Mouse (Mus musculus) layer of hippocampus, postnatal 25 days (tissue): ENCODE results near the gene Mccc2. TPM values are rescaled to one million over a fixed set of nuclear protein-coding genes. Genes with fewer than 3 reads are reported as not detected.

ENCODE experiments used
- DNase-seq, 2 experiments: peaks; one replicate each; pipeline ENCODE4 v3.0.0; 2022; ENCODE audit warnings: mixed read lengths in 2 of 2, low spot score in 1 of 2; ENCODE audit errors: extremely low spot score in 1 of 2
- total RNA-seq, 2 experiments: library from RNA; stranded (reverse); gene quantifications; 2 replicates each; pipeline ENCODE4 v1.2.3; 2021

The Mccc2 gene
- total RNA-seq, 2 experiments from 2014 or later: 27.3 to 34.0 TPM

DNA sequence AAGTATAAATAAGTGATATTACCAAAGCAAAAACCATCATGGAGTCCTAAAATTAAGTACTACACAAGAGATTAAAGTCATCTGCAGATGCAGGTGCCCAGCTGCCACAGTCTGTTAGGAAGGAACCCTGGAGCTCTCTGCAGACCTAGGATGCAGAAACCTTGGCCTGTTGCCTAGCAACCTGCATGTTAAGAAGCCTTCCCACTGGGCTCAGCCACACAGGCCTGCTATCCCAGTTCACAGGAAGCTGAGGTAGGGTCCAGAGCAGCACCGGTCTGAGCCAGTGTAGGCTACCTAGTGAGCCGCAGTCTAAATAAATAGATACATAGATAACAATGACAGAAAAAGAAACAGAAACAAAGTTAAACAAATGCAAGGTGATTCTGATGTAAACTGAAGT, 74.8 kb downstream of the Mccc2 start:
- DNase-seq: no peak

DNA sequence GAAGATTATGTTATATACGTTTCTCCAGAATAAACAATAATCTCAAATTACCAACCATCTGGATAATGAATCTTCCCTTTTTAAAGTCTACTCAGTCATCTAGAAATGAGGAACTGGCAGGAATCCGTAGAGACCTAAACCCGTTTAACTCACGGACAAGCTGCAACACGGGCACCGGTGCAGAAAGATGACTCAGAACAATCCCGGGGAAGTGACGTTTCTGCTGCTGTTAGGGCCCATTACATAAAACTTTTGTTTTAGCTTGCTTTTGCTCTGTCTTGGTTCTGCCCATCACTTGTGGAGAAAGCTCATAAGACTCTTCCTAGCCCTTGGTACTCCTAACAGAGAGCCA, 76.1 kb downstream of the Mccc2 start:
- DNase-seq: no peak

DNA sequence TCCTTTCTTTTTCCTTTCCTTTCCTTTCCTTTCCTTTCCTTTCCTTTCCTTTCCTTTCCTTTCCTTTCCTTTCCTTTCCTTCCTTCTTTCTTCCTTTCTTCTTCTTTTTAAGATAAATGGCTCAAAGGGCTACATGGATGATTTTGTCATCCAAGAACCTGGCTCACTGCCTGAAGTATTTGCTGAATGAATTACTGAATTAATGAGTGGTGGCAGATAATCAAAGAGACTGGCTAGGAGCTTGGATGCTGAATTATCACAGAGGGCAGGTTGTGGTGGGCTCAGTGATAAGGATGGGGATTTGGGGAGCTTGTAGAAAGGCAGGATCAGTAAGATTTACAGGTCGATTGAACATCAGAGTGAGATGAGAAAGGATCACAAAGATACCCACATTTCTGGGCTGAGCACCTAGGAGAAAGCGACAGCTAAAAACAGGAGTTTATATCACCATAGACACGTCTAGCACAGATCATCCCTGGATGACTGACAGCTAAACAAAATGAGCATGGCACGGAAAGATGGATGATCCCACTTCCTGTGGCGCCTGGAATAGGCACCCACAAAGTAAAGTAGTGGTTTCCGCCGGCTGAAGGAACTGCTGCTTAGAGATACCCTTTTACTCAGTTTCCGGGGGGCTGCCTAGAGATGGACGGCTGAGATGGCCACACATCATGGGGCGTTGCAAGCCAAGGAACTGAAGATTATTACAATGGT, 76.7 kb downstream of the Mccc2 start:
- no peak for DNase-seq

DNA sequence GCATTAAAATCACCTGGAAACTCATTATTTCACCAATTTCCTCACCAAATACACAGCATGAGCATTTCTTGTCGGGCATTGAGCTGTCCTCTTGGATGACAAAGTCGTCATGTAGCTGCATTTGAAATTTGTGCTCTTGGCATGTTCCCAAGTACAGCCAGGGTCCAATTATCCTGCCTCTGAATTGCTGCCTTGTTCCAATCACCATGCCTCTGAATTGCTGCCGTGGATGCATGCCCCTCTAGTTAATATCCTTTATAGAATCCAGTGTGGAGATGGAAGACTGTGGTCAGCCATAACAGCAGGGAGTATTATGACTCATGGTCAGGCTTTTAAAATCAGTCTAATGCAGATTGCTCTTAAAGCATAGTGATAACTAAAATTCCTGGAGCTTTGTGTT, 77.7 kb downstream of the Mccc2 start:
- DNase-seq: no peak

DNA sequence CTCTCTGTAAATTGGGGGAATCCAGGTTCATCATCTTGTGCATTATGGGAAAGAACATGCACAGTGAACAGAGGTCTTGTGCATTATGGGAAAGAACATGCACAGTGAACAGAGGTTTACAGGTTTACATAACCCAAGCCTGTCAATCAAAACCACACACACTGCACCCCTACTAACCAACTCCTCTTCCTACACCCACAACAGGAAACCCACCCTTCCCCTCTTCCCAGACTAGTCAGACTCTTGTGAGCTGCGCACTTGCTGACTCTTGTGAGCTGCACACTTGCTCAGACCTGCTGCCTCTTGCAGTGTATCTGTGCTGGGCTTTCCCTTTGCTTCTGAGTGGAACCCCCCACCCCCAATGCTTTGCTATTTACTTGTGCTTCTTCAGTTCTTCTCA, 83.0 kb downstream of the Mccc2 start:
- no peak for DNase-seq

DNA sequence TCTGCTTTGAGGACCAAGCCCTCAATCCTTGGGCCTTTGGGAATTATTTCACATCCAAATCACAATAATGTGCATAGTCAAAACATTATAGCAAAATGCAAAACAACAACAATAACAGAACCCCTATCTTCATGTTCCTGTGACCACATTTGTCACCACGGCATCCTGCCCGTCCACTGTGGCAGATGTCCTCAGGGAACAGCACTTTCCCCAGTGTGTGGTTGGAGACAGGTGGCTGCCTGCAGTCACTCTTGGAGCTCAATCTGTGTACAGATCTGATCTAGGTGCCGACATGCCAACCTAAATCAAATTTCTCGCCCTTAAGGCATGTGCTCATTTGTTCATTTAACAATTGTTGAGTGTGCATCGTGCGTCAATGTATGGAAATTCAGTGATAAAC, 83.9 kb downstream of the Mccc2 start:
- DNase-seq: no peak

DNA sequence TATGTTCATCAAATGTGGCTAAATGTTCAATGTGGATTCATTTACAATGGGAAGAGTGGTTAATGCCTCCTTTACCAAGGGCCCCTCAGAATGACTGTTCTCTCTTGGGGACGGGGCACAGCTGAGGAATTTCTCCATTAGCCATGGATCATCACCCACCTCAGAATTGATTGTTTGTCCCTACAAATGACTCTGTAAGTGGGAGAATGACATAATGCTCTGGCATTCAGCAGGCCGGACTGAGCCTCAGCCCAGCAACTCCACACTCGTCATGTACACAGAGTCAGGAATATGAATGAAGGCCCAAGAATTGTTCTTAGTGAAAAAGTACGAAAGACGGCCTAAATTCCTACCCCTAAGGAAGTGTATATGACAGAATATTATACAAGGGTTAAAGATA, 89.2 kb downstream of the Mccc2 start:
- no peak for DNase-seq

DNA sequence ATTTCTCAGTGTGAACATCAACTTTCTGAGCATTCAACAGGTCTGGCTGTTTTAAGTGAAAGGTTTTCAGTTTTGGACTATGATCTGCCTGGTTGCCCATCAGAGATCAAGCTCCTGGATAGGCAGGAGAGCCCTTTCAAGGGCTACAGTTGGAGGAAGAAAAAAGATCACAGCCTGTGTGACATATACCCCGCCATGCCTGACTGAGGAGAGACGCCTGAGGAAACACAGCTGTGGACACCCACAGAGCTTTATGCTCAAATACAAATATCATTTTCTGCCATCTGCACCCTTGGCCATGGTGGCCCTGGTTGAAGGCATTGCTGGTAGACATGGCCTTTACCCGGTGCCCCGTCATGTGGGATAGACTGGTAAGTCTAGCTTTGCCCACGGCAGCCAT, 99.8 kb downstream of the Mccc2 start:
- no peak for DNase-seq

DNA sequence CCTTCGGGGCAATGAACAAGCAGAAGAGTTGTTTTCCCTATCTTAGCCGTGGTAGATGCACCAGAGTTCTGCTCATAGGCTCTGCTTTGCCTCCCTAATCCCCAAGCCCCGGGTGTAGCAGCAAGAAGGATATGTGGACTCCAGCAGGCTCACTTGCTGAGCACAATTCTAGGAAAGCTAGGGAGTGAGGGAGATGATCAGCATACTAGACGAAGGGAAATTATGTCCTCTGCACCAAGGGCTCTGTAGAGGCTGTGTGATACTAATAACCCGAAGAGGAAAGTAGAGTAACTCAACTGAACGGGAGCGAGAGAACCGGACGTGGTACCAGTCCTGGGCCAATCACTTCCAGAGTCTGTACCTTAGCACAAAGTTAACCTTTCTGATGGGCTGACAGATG, 114.5 kb downstream of the Mccc2 start, which contains the start of gene Cartpt:
Gene Cartpt (minus strand): TSS at position 127 of the 400 bp plus-strand sequence.
- DNase-seq: no peak

DNA sequence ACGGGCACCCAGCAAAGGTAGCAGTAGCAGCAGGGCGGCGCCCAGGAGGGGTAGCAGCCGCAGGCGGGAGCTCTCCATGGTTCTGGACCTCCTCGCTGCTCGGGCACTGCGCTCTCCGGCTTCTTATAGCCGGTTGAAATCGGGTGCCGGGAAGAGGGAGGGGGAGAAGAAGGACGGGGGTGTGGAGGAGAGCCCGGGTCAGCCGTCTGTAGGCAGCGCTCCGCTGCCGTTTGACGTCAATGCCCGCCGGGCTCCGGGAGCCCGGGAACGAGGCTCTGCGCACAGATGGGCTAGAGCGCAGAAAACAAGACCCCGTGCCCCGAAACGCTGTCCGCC, 114.9 kb downstream of the Mccc2 start:
- peak in 1 of 2 experiments; percentile 8 for DNase-seq

DNA sequence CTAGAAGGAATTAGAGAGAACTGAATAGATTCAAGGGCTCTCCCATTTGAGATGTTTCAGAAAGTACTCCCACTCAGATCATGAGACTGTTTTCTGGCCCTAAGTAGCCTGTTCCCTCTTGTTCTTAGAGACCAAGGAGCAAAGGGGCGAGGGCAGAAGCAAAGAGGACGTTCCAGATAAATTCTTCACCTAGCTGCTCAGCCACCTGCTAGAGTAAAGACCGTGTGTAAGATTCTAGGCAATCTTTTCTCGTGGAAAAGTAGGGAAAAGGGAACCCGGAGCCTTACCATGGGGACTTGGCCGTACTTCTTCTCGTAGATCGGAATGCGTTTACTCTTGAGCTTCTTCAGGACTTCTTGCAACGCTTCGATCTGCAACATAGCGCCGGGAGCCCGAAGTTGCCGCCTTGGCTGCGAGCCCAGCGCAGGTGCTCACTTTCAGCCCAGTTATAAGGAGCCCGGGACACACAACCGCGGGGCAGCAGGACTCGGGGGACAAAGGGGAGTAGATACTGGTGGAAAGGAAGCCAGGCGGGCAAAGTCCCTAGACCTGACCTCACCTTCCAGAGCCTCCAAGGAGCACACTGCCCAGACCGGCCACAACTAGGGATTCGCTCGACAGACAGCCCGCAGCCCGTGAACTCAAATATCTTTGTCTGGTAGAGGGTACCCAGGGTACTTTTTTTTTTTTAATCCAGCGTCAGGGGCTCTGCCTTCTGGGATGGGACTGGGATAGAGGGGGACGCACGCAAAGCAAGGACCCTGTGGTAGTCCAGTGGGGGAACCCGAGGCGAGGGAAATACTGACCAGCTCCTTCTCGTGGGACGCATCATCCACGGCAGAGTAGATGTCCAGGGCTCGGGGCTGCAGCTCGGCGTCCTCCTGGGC, 115.5 kb downstream of the Mccc2 start:
- no peak for DNase-seq

DNA sequence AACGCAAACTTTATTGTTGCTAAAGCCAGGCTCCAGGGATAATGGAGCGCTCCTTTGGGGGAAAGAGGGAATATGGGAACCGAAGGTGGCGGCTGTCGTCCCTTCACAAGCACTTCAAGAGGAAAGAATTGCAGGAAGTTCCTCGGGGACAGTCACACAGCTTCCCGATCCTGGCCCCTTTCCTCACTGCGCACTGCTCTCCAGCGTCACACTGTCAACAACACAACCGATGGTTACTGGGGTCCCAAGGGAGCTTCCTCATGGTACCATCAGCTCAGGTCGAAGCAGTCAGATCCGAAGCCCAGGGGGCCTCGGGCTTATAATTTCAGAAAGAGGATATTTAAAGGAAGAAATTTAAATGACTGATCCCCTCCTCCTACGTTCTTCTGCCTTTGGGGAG, 116.6 kb downstream of the Mccc2 start:
- no peak for DNase-seq

Other genes with a start within 250 kb of the Mccc2 start
- gene Cartpt, start 114.5 kb downstream of the Mccc2 start, total RNA-seq: 1 to 10 TPM; 1.2 to 3.9 TPM
- 10 to 100 TPM; 33.9 to 43.3 TPM for gene Bdp1, start 88.4 kb upstream of the Mccc2 start, total RNA-seq
- gene Serf1, start 92.4 kb upstream of the Mccc2 start, total RNA-seq: 10 to 100 TPM; 22.1 to 24.5 TPM
- gene Smn1, start 109.2 kb upstream of the Mccc2 start, total RNA-seq: 10 to 100 TPM; 32.8 to 35.7 TPM
- gene Naip2, start 186.5 kb upstream of the Mccc2 start, total RNA-seq: under 1 TPM; 0.47 to 0.57 TPM
- under 1 TPM; 0.30 to 0.49 TPM for gene Naip5, start 230.7 kb upstream of the Mccc2 start, total RNA-seq